Mouse (Mus musculus): ENCODE measurements around the gene Atoh8.

GRCm38 (mm10) chr6:72210823-72211222, 24.6 kb downstream of the Atoh8 start:
- TF ChIP-seq POLR2A (IDR thresholded peaks at IDR 0.05; ENCODE audit: low read depth, low read length), result no peak
- no peak for TF ChIP-seq CTCF (IDR thresholded peaks at IDR 0.05; ENCODE audit: extremely low read depth, insufficient read length, insufficient replicate concordance, low read depth, low read length)
